Mouse (Mus musculus): ENCODE measurements around the gene Mbnl2.

Mbnl2 gene

DNA sequence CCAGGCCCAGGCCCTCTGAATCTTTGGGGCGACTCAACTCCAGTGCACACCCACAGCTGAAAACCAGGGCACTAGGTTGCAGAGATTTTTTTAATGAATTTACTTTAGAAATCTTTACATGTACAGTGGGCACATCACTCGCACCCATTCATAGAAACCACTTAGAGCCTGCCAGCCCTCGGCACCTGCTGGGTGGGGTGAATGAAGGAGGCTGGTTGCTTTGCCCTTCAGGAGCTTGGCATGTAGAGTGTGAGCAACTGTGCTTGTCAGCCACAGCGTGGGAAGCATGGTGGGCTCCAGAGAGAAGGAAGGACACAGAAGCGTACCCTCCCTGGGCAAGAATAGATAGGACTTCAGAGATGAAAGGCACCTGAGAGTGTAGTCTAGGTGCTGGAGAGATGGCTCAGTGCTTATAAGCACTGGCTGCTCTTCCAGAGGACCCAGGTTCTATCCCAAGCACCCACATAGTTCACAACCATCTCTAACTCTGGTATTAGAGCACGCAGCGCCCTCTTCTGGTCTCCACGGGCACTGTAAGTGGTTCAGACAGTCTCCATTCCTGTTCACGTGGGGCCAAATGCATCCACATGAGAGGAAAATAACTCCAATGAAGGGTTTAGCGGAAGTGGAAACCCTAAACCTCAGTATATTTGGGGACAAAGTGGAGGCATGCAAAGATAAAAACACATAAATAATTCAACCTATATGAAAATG lies 114.9 kb downstream of the Mbnl2 start:
- no peak for DNase-seq

DNA sequence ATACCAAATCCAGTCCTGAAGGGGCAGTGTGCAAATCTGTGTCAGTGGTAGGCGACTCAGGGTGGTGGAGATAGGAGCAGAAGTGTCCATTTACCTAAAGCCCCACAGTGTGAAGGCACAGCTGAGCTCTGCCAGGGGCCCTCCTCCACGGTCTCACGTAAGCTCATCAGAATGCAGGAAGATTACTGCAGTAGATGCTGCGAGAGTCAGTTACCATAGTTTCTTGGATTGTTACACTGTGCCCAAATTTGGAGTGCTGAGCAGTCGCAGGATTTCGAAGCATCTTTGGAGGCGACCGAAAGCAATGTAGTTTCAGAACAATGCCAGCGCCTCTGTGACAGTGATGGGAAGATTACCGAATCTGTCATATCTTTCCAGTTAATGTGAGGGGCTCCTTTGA lies 116.2 kb downstream of the Mbnl2 start:
- no peak for DNase-seq

DNA sequence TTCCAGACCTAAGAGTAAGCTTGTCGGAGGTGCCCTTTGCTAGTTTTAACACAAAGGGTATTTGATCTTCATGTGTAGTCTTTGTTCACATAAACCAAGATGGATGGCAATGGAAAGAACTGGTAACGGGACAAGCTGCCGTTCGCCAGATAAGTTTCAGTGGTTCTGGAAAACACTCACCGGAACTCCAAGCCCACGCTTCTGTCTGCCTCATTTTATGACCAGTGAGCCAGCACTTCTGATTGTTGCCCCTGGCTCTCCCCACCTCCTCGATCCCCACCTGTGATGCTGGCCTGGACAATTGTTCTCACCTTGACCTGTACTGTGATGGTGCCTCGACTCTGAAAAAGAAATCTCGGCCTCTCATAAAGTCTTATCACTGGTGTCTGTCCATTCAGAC lies 117.0 kb downstream of the Mbnl2 start:
- DNase-seq = no peak

DNA sequence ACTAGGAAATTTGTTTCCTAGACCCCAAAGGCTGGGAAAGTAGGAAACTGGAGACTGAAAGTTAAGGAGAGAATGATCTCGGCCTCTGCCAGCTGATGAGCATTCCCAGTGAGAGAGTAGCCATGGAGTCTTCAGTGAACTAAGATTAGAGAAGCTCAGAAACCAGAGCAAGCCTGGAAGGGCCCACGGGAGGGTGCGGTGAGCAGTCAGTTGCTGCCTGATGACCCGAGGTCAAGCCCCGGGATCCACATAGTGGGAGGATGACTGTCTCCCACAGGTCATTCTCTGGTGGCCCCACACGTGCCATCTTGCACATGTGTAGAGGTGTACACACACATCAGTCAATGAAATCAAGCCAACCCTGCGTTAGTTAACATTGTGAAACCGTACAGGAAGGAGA lies 118.0 kb downstream of the Mbnl2 start:
- DNase-seq = no peak

DNA sequence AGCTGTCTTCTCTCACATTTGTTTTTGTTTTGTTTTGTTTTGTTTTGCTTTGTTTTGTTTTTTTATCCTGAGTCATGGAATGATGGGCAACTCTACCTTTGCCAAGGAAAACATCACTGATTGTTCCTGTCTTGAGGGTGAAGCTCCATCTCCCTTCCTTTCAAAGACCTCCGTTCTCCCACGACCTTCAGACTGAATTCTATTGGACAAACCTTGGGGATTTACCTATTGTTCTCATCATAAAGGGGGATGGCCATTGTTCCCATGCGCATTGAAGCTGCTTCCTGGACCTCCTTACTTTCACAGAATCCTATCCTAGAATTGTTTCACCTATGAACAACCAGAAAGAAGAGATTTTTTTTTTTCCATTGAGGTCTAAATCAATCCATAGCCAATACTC lies 118.7 kb downstream of the Mbnl2 start:
- DNase-seq = no peak

DNA sequence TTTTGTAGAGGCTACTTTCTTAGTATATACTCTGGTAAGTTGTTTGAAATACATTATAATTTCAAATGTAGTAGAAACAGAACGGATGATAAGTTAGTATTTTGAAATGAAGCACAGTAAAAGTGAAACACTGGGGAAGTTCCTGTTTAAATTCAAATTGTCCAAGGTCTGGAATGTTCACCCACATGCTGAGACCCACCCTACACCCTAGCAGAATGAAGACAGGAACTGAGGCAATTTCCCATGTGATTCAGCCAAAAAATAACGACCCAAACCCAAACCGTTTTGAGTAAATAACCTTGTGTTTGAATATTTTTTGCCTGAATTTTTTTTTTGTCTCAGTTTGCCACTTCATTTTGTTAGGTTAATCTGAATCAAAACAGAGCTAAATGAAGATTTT lies 119.4 kb downstream of the Mbnl2 start:
- DNase-seq = no peak

DNA sequence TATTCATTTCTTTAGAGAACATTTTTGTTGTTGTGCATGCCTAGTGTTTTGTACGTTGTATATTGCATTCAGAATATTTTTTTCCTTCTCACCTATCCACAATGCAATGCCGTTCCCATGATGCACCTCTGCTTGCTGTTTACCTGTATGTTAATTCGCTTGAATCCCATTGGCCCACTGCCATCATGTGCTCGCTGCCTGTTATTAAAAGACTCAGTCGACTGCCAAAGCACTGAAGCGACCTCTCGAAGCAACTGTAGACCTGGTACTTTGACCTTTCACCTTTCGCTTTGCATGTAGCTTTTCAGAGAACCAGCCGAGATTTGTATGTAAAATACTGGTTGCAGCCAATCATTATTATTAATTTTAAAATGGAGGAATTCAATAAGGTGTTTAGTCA lies 120.0 kb downstream of the Mbnl2 start:
- no peak for DNase-seq

DNA sequence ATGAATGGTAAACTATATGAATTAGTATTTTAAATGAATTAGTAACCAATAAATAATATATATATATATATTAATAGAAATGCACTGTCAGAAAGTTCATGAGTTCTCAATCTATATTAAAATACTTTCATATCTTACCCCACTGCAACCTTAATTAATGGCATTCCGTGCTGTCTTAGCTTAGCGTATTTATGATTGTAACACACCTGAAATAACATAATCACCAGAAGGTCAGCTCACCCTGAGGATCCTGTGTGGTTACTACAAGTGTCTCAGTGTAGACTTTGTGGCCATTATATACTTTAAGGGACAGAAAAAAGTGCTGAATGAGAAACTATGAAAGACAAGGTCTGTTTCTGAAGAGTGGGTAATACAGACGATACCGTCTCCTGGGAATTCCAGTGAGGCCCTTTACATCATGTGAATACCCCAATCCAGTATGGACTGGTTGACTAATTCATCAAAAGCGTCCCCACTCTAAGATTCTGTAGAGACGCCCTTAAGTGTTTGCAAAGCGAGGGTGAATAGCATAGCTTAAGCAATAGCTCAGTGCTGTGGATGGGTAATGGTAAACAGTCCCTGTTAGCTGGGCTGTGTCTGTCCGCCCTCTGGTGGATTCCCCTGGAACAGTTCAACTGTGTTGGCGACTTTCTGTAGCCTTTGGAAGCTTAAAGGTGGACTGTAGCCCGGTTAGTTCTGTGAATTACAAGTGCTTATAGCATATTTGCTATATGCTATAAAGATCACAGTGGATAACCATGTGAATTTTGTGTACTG lies 122.6 kb downstream of the Mbnl2 start:
- DNase-seq = peak; percentile 85

DNA sequence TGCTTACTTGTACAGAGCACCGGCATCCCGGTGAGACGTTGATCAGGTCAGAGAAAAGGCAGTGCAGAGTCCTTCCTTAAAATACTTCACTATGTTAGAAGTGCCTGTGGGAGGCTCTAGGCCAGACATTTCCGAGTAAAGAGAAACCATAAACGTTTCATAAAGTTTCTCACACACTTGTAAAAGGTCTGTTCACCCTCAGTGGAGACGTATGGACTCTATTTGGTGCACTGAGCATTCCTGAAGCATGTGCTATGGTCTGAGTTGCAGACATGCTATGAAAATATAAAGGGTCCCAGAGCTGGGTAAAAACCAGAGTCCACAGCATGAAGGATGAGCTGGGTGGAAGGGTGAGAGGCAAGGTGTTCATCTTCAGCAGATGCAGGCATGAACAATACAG lies 124.1 kb downstream of the Mbnl2 start:
- no peak for DNase-seq

DNA sequence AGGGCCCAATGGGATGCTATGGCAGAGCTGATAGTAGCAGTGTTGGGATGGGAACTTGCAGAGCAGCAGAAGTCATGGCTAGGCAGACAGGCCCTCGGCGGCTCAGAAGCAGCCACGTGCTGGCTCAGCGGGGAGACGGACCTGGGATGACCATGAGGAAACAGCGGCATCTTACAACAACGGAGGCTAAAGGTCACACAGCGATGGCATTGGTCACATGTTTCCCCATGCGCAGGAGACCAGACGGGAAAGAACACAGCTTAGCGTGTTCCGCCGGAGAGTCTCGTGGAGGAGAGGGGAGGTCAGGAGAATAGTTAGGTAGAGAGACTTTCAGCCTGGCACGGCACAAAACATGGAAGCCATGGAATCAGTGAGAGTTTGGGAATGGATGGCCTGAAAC lies 125.7 kb downstream of the Mbnl2 start:
- DNase-seq = no peak

DNA sequence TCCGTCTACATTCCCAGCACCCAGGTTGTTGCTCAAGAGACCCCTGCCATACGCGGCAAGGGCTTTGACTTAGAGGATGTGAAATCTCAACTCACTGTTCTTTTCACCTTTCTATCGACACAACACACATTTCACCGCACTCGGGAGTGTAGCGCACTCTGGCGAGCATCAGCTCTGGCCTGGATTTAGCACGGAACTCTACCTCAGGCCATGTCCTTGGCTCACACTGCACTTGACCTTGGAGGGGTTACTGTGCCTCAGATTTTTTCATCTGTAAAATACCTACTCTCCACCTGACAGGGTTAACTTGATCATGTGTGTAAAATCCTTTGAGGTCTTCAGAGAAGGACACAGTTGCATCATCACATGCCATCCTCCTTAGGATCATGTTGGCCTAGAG lies 127.2 kb downstream of the Mbnl2 start:
- DNase-seq = no peak

DNA sequence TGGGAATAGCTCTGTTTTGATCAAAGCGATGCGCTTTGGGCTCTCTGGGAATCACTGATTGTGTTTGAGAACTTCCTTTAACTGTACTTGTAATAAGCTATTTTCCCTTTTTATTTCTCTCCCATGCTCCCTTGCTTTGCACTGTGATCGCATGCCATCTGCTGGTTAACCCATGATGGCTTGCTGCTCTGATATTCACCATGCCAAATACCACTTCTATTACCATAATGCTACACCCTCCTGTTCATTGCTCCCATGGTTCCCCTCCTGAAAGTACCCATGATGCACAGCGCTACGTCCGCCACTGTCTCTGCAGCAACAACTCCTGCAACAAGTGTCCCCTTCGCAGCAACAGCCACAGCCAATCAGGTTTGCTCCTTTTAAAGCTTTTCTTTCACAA lies 128.9 kb downstream of the Mbnl2 start:
- DNase-seq = no peak

DNA sequence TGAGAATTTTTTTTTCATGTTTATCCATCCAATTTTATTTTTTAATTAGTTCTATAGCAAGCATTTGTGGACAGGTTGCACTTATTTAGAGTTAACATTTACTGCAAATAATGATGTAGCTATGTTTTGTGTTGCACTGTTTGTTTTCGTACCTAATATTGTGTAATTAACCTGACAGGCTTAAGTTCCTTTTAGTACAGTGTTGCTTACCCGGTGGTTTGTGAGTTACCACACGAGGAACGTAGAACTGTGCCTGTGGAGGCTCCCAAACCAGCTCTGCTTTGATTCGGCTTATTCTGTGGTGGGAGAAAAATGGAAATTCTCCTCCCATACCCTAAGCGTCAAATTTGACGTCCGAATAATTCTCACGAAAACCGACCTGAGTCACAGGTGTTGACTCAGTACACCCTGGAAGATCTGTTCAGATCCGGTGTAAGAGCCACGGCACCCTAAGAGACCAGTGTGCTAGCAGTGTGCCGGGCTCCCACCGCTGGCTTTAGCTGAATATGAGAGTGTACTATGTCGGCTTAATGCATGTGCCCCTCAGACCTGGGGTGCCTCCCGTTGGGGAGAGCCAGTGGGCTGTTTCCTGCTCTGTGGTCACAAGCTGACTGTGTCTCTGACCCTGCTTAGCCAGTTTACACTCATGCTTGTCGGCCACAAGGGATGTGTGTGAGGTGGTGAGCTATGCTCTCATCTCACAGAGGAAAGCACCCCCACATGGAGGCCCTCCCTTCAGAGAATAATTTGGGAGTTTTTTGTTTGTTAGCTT lies 129.5 kb downstream of the Mbnl2 start:
- no peak for DNase-seq

DNA sequence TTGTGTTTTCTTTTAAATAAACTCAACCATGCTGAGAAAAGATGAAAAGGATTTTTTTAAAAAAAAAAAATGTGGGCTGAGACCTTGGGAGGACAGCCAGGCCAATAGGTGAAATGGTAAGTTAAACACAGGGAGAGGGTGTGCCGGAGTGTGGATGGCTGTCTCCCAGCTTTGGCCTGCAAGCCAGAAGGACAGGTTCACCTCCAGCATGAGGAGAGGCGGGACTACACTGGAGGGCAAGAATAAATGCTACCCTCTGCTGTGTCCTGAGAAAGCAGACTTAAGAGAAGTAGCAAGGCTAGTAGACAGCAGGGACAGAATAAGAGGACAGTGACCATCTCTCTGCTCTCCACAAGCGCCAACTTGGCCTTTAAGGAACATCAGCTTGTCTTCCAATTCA lies 130.1 kb downstream of the Mbnl2 start:
- DNase-seq = no peak

DNA sequence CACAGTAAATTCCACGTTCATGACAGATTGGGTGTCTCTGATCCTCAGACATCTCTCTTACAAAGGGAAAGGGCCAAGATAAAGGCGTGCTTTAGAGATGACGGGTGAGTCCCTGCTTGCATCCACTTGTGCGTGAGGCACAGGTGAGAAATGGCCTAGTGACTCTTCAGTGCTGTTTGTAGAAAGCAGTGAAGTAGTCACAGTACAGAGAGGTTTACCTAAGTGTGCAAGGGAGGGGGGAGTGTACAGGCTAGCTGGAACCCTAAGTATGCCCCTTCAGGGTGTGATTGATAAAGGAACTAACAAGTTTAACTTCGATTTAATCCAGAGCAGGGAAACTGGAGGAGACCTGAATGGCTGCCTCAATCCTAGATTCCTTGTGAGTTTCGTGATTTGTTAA lies 130.8 kb downstream of the Mbnl2 start:
- no peak for DNase-seq

DNA sequence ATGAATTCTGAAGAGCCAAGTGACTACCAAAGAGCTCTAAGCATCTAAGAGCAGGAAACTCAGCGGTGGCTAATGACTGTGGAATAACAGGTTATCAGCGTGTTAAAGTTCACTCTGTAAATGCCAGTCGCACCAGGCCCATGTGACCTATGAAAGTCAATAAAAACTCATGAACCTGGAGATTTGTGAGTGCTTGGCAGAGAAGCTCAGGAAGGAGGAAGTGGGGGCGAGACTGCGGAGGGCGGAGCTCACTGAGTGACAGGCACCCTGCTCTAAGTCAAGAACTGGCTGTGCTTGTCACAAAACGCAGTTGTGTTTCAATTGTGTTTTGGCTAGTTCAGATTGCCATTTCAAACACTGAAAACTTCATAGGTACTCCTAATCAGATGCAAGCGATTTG lies 131.4 kb downstream of the Mbnl2 start:
- peak; percentile 58 for DNase-seq

DNA sequence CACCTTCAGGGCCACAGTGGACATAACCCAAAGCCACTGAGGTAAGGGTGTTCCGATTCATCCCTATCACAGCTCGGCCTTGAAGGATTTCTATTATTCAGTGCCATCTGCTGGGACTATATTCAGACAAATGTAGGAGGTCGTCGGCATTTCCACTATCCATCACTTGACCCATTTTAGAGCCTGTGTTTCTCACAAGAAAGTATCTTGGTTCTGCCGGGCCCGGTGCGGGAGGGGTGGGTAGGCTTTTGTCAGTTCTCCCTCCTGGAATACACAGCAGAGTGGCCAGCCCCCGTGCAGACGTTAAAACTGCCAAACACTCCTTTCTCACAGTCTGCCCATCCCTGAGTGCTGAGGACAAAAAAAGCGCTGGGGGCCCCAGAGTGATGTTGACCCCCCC lies 134.4 kb downstream of the Mbnl2 start:
- DNase-seq = no peak

DNA sequence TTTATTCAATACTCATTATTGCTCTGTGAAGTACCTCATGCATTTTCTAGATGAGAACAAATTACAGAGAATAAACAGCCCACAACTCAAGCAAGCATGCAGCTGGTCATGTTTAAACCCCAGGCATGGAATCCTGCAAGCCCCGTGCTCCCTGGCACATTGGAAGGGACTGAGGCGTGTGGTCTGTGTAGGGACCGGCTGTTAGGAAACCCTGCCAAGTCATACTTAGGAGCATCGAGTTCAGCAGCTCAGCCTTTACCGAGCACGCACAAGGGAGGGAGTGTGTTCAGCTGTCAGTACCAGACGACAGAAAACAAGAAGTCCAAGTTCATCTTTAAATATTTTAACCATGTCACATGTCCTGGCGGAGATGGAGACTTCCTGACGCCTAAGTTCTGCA lies 141.4 kb downstream of the Mbnl2 start:
- peak; percentile 36 for DNase-seq

DNA sequence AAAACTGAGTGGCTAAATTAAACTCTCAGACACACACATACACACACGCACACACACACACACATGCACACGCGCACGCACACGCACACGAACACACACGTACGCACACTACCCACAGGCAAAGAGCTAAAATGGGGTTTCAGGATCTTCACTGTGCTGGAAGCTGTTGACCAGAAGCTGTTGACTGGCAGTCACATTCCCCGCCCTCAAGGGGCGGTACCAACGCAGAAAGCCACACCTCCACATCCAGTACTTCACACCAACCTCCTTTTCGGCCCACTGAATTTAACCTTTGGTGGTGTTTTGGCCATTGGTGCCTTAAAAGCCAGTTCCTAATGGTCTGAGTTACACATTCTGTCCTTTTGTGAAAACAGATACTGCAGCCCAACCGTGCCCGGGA lies 143.5 kb downstream of the Mbnl2 start:
- no peak for DNase-seq

DNA sequence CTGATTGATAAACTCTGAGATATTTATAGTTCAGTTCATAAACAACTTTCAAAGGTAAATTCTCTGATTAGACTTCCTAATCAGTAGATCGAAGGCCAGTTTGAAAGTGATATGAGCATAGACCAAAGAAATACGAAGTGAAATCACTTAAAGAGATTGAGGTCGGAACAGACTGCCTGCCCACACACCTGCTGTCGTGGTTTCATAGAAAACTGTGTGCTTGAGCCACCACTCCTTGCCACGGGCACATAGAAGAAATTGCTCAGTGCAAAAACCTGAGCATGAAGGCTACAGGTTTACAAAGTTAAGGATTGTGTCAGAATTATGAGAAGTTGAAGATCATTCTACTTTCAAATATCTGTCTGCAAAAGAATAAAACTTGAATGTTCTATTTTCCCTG lies 153.0 kb downstream of the Mbnl2 start:
- DNase-seq = no peak

DNA sequence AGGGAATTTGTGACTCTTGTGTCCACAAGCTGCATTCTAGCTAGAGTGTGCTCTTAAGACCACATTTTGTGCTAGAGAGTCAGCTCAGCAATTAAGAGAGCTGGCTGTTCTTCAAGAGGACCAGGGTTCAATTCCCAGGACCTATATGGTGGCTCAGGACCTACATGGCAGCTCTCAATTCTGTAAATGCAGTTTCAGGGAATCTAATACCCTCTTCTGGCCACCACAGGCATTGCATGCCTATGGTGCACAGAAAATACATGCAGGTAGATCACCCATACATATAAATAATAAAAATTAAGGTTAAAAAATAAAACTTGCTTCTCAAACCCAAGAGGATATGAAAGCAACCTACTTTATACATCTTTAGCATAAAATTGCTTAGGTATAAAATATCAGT lies 157.3 kb downstream of the Mbnl2 start:
- DNase-seq = no peak

DNA sequence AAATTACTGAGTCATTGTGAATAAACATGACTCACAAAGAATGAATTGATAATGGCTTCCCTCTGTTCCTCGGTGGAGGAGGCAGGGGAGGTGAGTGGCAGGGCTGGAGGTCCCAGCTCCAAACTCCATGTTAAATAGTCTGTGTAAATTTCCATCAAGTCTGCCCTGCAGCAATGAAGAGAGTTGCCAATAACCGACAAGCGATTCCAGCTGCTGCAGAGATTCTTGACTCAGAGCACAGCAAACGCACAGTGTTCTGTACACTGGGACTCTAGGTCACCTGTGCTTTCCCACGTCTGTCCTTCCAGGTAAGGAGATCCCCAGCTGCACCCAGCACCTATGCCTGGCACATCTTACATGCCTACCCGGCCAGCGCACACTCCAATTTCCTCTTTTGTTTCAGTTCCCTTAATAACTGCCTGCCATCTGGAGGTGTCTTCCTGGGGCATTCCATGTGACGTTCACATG lies 158.5 kb downstream of the Mbnl2 start:
- peak; percentile 8 for DNase-seq

DNA sequence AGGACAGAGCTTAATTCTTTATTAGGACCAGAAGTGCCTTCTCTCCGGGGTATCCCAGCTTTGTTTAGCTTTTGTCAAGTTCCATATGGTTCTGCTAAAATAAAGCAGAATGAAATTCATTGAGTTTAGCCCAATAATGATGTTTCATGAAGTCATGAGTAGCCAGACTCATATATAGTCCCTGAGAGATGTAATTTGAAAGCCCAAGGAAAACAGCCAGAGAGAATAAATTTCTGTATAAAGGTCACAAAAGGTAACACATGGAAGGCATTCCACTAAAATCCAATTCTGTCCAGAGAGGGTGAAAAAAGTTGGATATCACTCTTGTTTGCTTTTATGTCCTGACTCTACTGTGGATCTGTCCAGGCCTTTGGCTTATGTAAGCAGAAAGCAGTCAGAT lies 159.4 kb downstream of the Mbnl2 start:
- DNase-seq = no peak

DNA sequence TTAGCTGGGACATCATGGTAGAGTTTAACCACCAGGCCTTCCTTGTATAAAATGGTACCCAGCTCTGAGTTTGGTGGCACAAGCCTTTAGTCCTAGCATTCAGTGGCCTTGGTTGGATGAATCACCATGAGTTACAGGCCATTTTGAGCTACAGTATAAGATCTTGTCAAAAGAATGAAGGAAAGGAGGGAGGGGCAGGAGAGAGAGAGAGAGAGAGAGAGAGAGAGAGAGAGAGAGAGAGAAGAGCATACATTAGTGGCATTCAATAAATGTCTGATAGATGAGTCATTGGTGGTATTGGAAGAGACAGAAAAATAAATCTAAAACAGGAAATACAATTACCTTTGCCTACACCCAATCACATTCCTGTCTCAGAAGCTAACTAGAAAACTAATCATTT lies 165.2 kb downstream of the Mbnl2 start:
- DNase-seq = no peak

Measured in kidney, postnatal 14 days (tissue).